Mouse (Mus musculus): ENCODE data around the gene Gm20388.

The Gm20388 gene

GRCm38 (mm10) chr8:122766647-122767200 lies 2856.1 kb downstream of the Gm20388 start:
- no peak for DNase-seq (ENCODE audit: extremely low spot score)

- DNase-seq (ENCODE audit: extremely low spot score), result no peak
Observed at GRCm38 (mm10) chr8:122767229-122767628, 2856.6 kb downstream of the Gm20388 start.

- no peak for DNase-seq (ENCODE audit: extremely low spot score)
Observed at GRCm38 (mm10) chr8:122769251-122770058, 2858.8 kb downstream of the Gm20388 start.

- DNase-seq (ENCODE audit: extremely low spot score), result no peak
Observed at GRCm38 (mm10) chr8:122772431-122773060, 2861.9 kb downstream of the Gm20388 start.

GRCm38 (mm10) chr8:122775285-122776155 lies 2864.9 kb downstream of the Gm20388 start, which contains the start of gene Acsf3:
TSS of gene Acsf3 (plus strand) at chr8:122775486.
- peak; percentile 85 for DNase-seq (ENCODE audit: extremely low spot score)

- DNase-seq (ENCODE audit: extremely low spot score), result no peak
Observed at GRCm38 (mm10) chr8:122777701-122778100, 2867.1 kb downstream of the Gm20388 start.

GRCm38 (mm10) chr8:122778703-122779239 lies 2868.1 kb downstream of the Gm20388 start:
- DNase-seq (ENCODE audit: extremely low spot score), result no peak

GRCm38 (mm10) chr8:122779255-122779654 lies 2868.6 kb downstream of the Gm20388 start:
- DNase-seq (ENCODE audit: extremely low spot score), result no peak

GRCm38 (mm10) chr8:122784756-122785155 lies 2874.1 kb downstream of the Gm20388 start:
- DNase-seq (ENCODE audit: extremely low spot score), result no peak

- DNase-seq (ENCODE audit: extremely low spot score), result no peak
Observed at GRCm38 (mm10) chr8:122789796-122790195, 2879.2 kb downstream of the Gm20388 start.

GRCm38 (mm10) chr8:122793375-122794174 lies 2882.9 kb downstream of the Gm20388 start:
- DNase-seq (ENCODE audit: extremely low spot score), result no peak

- no peak for DNase-seq (ENCODE audit: extremely low spot score)
Observed at GRCm38 (mm10) chr8:122794175-122794454, 2883.5 kb downstream of the Gm20388 start.

- no peak for DNase-seq (ENCODE audit: extremely low spot score)
Observed at GRCm38 (mm10) chr8:122803906-122804761, 2893.5 kb downstream of the Gm20388 start.

GRCm38 (mm10) chr8:122805349-122805748 lies 2894.7 kb downstream of the Gm20388 start:
- DNase-seq (ENCODE audit: extremely low spot score), result no peak

GRCm38 (mm10) chr8:122806956-122807538 lies 2896.4 kb downstream of the Gm20388 start:
- no peak for DNase-seq (ENCODE audit: extremely low spot score)

GRCm38 (mm10) chr8:122807907-122808306 lies 2897.3 kb downstream of the Gm20388 start:
- no peak for DNase-seq (ENCODE audit: extremely low spot score)

- no peak for DNase-seq (ENCODE audit: extremely low spot score)
Observed at GRCm38 (mm10) chr8:122810376-122810775, 2899.7 kb downstream of the Gm20388 start.

- no peak for DNase-seq (ENCODE audit: extremely low spot score)
Observed at GRCm38 (mm10) chr8:122811870-122812494, 2901.3 kb downstream of the Gm20388 start.

- no peak for DNase-seq (ENCODE audit: extremely low spot score)
Observed at GRCm38 (mm10) chr8:122812610-122813250, 2902.1 kb downstream of the Gm20388 start.

Measured in embryo, embryonic 9.5 days (tissue).